Mouse (Mus musculus): ENCODE data around the gene Psmd11. TPM values are rescaled to one million over a fixed set of nuclear protein-coding genes. Genes with fewer than 3 reads are reported as not detected.

Gene Psmd11
- polyA plus RNA-seq, 1 experiment from 2014 or later, result 296 TPM

GRCm38 (mm10) chr11:80483536-80484067, 55.2 kb downstream of the Psmd11 start:
- H3K4me1 ChIP-seq (ENCODE audit: insufficient read depth), result 0 out of 2 replicates have a peak, but pooled peaks cover 4% of the 10 kb centered on the region
- H3K9ac ChIP-seq, result no peak overlapping the region
- WGBS, result 76% methylated on average over 6 of the region's 6 CpGs
- no peak overlapping the region for H3K27ac ChIP-seq (ENCODE audit: low read depth)
- TF ChIP-seq CTCF (IDR thresholded peaks at IDR 0.05; ENCODE audit: low read depth), result no peak
- H3K36me3 ChIP-seq (ENCODE audit: insufficient read depth), result 0 out of 2 replicates have a peak, but pooled peaks cover 3% of the 10 kb centered on the region
- no peak overlapping the region for H3K4me2 ChIP-seq
- H3K9me3 ChIP-seq (ENCODE audit: low read depth, low read length), result no peaks in the 10 kb centered on the region
- H3K27me3 ChIP-seq (ENCODE audit: insufficient read depth, low read length), result no peaks in the 10 kb centered on the region
- H3K4me3 ChIP-seq (ENCODE audit: low read depth, low read length), result no peak overlapping the region
- ATAC-seq (ENCODE audit: insufficient read depth) (no peak), DNase-seq (no peak)

- DNase-seq (peak; percentile 38), ATAC-seq (ENCODE audit: insufficient read depth) (peak; percentile 25; the same call in 1 of the 2 replicates)
These were observed 55.9 kb downstream of the Psmd11 start for GRCm38 (mm10) chr11:80484191-80484791.

GRCm38 (mm10) chr11:80485120-80485551, 56.7 kb downstream of the Psmd11 start:
- Histone ChIP-seq H3K9me3 (ENCODE audit: low read depth, low read length) (no peaks in the 10 kb centered on the region), H3K27me3 (ENCODE audit: insufficient read depth, low read length) (no peaks in the 10 kb centered on the region), H3K9ac (no peak overlapping the region), H3K36me3 (ENCODE audit: insufficient read depth) (0 out of 2 replicates have a peak, but pooled peaks cover 3% of the 10 kb centered on the region), H3K27ac (ENCODE audit: low read depth) (no peak overlapping the region), H3K4me2 (no peak overlapping the region), H3K4me1 (ENCODE audit: insufficient read depth) (peaks cover 12% of the 10 kb centered on the region; the same call in 1 of the 2 replicates), H3K4me3 (ENCODE audit: low read depth, low read length) (no peak overlapping the region)
- DNase-seq, result no peak
- no peak for TF ChIP-seq CTCF (IDR thresholded peaks at IDR 0.05; ENCODE audit: low read depth)
- ATAC-seq (ENCODE audit: insufficient read depth), result no peak
- WGBS, result 67% methylated on average over 9 of the region's 9 CpGs

More at GRCm38 (mm10) chr11:80484191-80484791, 55.9 kb downstream of the Psmd11 start:
- Histone ChIP-seq H3K4me1 (ENCODE audit: insufficient read depth) (peaks cover 10% of the 10 kb centered on the region; the same call in 1 of the 2 replicates), H3K4me2 (no peak overlapping the region), H3K36me3 (ENCODE audit: insufficient read depth) (0 out of 2 replicates have a peak, but pooled peaks cover 3% of the 10 kb centered on the region), H3K27me3 (ENCODE audit: insufficient read depth, low read length) (no peaks in the 10 kb centered on the region), H3K27ac (ENCODE audit: low read depth) (no peak overlapping the region), H3K9ac (no peak overlapping the region), H3K4me3 (ENCODE audit: low read depth, low read length) (no peak overlapping the region), H3K9me3 (ENCODE audit: low read depth, low read length) (no peaks in the 10 kb centered on the region)
- WGBS, result 36% methylated on average over 12 of the region's 12 CpGs
- TF ChIP-seq CTCF (IDR thresholded peaks at IDR 0.05; ENCODE audit: low read depth), result no peak

- WGBS, result 82% methylated on average over 10 of the region's 10 CpGs
- no peak overlapping the region for H3K4me3 ChIP-seq (ENCODE audit: low read depth, low read length)
- DNase-seq, result no peak
- no peak overlapping the region for H3K4me2 ChIP-seq
- no peaks in the 10 kb centered on the region for H3K9me3 ChIP-seq (ENCODE audit: low read depth, low read length)
- H3K9ac ChIP-seq, result no peak overlapping the region
- 0 out of 2 replicates have a peak, but pooled peaks cover 3% of the 10 kb centered on the region for H3K36me3 ChIP-seq (ENCODE audit: insufficient read depth)
- TF ChIP-seq CTCF (IDR thresholded peaks at IDR 0.05; ENCODE audit: low read depth), result no peak
- H3K27ac ChIP-seq (ENCODE audit: low read depth), result no peak overlapping the region
- peaks cover 12% of the 10 kb centered on the region; the same call in 1 of the 2 replicates for H3K4me1 ChIP-seq (ENCODE audit: insufficient read depth)
- no peak for ATAC-seq (ENCODE audit: insufficient read depth)
- H3K27me3 ChIP-seq (ENCODE audit: insufficient read depth, low read length), result no peaks in the 10 kb centered on the region
These were observed 57.3 kb downstream of the Psmd11 start for GRCm38 (mm10) chr11:80485622-80486206.

- Histone ChIP-seq H3K4me3 (ENCODE audit: low read depth, low read length) (no peak overlapping the region), H3K4me1 (ENCODE audit: insufficient read depth) (peaks cover 12% of the 10 kb centered on the region; the same call in 1 of the 2 replicates), H3K27me3 (ENCODE audit: insufficient read depth, low read length) (no peaks in the 10 kb centered on the region), H3K36me3 (ENCODE audit: insufficient read depth) (no peaks in the 10 kb centered on the region), H3K9ac (no peak overlapping the region), H3K27ac (ENCODE audit: low read depth) (no peak overlapping the region), H3K4me2 (no peak overlapping the region), H3K9me3 (ENCODE audit: low read depth, low read length) (no peaks in the 10 kb centered on the region)
- ATAC-seq (ENCODE audit: insufficient read depth), result 0 out of 2 replicates have a peak, but pooled peaks have one; percentile 9
- WGBS, result 62% methylated on average over 15 of the region's 15 CpGs
- DNase-seq, result no peak
- no peak for TF ChIP-seq CTCF (IDR thresholded peaks at IDR 0.05; ENCODE audit: low read depth)
These were observed 59.6 kb downstream of the Psmd11 start for GRCm38 (mm10) chr11:80487904-80488587.

GRCm38 (mm10) chr11:80489172-80489881, 60.9 kb downstream of the Psmd11 start:
- DNase-seq (peak; percentile 74), ATAC-seq (ENCODE audit: insufficient read depth) (peak; percentile 47; the same call in 1 of the 2 replicates)
- Histone ChIP-seq H3K4me3 (ENCODE audit: low read depth, low read length) (no peak overlapping the region), H3K27ac (ENCODE audit: low read depth) (peak overlapping the region; percentile 21; the same call in 1 of the 2 replicates), H3K27me3 (ENCODE audit: insufficient read depth, low read length) (no peaks in the 10 kb centered on the region), H3K9me3 (ENCODE audit: low read depth, low read length) (no peaks in the 10 kb centered on the region), H3K9ac (no peak overlapping the region), H3K4me1 (ENCODE audit: insufficient read depth) (peaks cover 12% of the 10 kb centered on the region; the same call in 1 of the 2 replicates), H3K4me2 (no peak overlapping the region), H3K36me3 (ENCODE audit: insufficient read depth) (no peaks in the 10 kb centered on the region)
- TF ChIP-seq CTCF (IDR thresholded peaks at IDR 0.05; ENCODE audit: low read depth), result no peak
- 32% methylated on average over 12 of the region's 12 CpGs for WGBS

Data from lung, embryonic 14.5 days (tissue).